Mouse (Mus musculus) cerebellum, adult 2 months (tissue): Measurements from ENCODE around the gene Tmod2.

Experiments
- CTCF ChIP-seq: fragments of 200-500 bp; IDR thresholded peaks from 2 replicates; pipeline ENCODE4 v1.5.1; 2011; ENCODE audit warnings: low read depth, mild to moderate bottlenecking, control low read depth, low read length, moderate library complexity, borderline replicate concordance; ENCODE audit not compliant: insufficient read depth
- POLR2A ChIP-seq: fragments of 200-500 bp; IDR thresholded peaks from 2 replicates; pipeline ENCODE4 v1.6.1; 2011; ENCODE audit warnings: low read length, control low read depth, borderline replicate concordance; ENCODE audit not compliant: insufficient read depth

DNA sequence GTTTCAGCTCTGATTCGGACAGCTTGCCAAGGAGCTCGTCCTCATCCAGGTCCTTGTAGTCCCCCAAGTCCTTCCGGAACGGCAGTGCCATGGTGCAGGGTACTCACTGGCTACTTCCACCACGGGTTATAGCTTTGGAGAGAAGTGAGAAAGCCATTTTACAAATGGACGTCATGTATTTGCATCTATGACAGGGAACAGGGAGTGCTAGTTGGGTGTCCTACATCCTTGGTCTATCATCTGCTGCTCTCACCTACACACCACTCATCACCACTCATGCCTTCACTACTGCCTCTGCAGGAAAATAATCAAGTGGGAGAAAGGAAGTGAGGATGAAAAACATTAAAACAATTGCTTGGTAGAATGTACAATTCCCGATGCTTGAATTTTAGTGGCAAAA lies 78.7 kb downstream of the Tmod2 start:
- no peak for TF ChIP-seq POLR2A
- TF ChIP-seq CTCF, result no peak
